Mouse (Mus musculus): ENCODE data around the gene Cnpy1. TPM values are rescaled to one million over a fixed set of nuclear protein-coding genes. Genes with fewer than 3 reads are reported as not detected.

The Cnpy1 gene
- polyA plus RNA-seq, 1 experiment from 2014 or later, result not detected

GRCm38 (mm10) chr5:28269469-28269991 is 23.9 kb upstream of the Cnpy1 start:
- Histone ChIP-seq H3K4me1 (ENCODE audit: control insufficient read depth in 2 of 2, insufficient read depth in 2 of 2, low read length in 2 of 2) (no peaks in the 10 kb centered on the region), H3K9me3 (ENCODE audit: control insufficient read depth, low read length) (no peaks in the 10 kb centered on the region), H3K27me3 (ENCODE audit: control insufficient read depth, insufficient read depth, low read length) (no peaks in the 10 kb centered on the region), H3K9ac (ENCODE audit: low read length) (no peak overlapping the region), H3K4me3 (ENCODE audit: control insufficient read depth in 1 of 2, insufficient read depth in 1 of 2, low read depth in 1 of 2, low read length in 2 of 2) (no peak overlapping the region), H3K27ac (replicated peaks in 1 of 2; ENCODE audit: control insufficient read depth in 1 of 2, insufficient read depth in 1 of 2, low read depth in 2 of 2, low read length in 2 of 2) (no peak overlapping the region), H3K4me2 (ENCODE audit: low read length) (no peak overlapping the region), H3K36me3 (ENCODE audit: control insufficient read depth, insufficient read depth, low read length) (no peaks in the 10 kb centered on the region)
- 39% methylated on average over 6 of the region's 6 CpGs for WGBS
- ATAC-seq (ENCODE audit: insufficient number of reproducible peaks, insufficient read depth, low FRiP score, low read depth), result no peak

GRCm38 (mm10) chr5:28267576-28267975 is 22.0 kb upstream of the Cnpy1 start:
- Histone ChIP-seq H3K4me1 (ENCODE audit: control insufficient read depth in 2 of 2, insufficient read depth in 2 of 2, low read length in 2 of 2) (no peaks in the 10 kb centered on the region), H3K36me3 (ENCODE audit: control insufficient read depth, insufficient read depth, low read length) (no peaks in the 10 kb centered on the region), H3K27me3 (ENCODE audit: control insufficient read depth, insufficient read depth, low read length) (no peaks in the 10 kb centered on the region), H3K9me3 (ENCODE audit: control insufficient read depth, low read length) (no peaks in the 10 kb centered on the region), H3K4me3 (ENCODE audit: control insufficient read depth in 1 of 2, insufficient read depth in 1 of 2, low read depth in 1 of 2, low read length in 2 of 2) (no peak overlapping the region), H3K9ac (ENCODE audit: low read length) (no peak overlapping the region), H3K27ac (replicated peaks in 1 of 2; ENCODE audit: control insufficient read depth in 1 of 2, insufficient read depth in 1 of 2, low read depth in 2 of 2, low read length in 2 of 2) (no peak overlapping the region), H3K4me2 (ENCODE audit: low read length) (no peak overlapping the region)
- WGBS, result 30% methylated on average over 2 of the region's 2 CpGs
- ATAC-seq (ENCODE audit: insufficient number of reproducible peaks, insufficient read depth, low FRiP score, low read depth), result no peak

DNA sequence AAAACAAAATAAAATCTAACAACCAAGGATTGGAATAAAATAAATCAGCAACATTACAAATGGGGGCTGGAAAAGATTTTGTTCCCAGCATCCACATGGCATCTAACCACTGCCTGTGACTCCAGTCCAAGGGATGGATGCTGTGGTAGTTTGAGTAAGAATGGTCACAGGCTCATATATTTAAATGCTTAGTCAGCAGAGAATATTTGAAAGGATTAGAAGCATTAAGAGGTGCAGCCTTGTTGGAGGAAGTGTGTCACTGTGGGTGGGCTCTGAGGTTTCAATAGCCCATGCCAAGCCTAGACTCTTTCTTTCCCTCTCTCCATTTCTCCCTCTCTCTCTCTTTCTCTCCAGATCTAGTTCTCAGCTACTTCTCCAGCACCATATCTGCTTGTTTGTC is 20.0 kb upstream of the Cnpy1 start:
- no peak overlapping the region for H3K4me2 ChIP-seq (ENCODE audit: low read length)
- H3K4me1 ChIP-seq (ENCODE audit: control insufficient read depth in 2 of 2, insufficient read depth in 2 of 2, low read length in 2 of 2), result no peaks in the 10 kb centered on the region
- no peak overlapping the region for H3K9ac ChIP-seq (ENCODE audit: low read length)
- H3K27ac ChIP-seq (replicated peaks in 1 of 2; ENCODE audit: control insufficient read depth in 1 of 2, insufficient read depth in 1 of 2, low read depth in 2 of 2, low read length in 2 of 2), result no peak overlapping the region
- no peaks in the 10 kb centered on the region for H3K9me3 ChIP-seq (ENCODE audit: control insufficient read depth, low read length)
- ATAC-seq (ENCODE audit: insufficient number of reproducible peaks, insufficient read depth, low FRiP score, low read depth), result no peak
- H3K36me3 ChIP-seq (ENCODE audit: control insufficient read depth, insufficient read depth, low read length), result no peaks in the 10 kb centered on the region
- H3K27me3 ChIP-seq (ENCODE audit: control insufficient read depth, insufficient read depth, low read length), result no peaks in the 10 kb centered on the region
- H3K4me3 ChIP-seq (ENCODE audit: control insufficient read depth in 1 of 2, insufficient read depth in 1 of 2, low read depth in 1 of 2, low read length in 2 of 2), result no peak overlapping the region

DNA sequence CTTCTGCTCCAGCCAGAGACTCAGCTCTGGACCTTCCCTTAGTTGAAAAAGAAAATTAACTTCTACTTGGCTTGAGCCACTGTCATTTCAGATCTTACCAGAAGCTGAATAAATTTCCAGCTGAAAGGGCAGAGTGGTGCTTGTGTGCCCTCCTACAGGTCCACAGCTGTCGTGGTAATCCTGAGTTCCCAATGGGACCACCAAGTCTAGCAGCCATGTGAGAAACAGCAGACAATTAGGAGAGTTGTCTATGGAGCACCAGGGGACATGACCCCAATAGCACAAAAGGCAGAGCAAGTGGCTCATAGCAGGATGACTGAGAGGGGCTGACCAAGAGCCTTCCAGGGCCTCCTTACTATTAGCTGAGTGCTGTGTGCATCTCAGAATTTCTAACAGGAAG is 18.2 kb upstream of the Cnpy1 start:
- ATAC-seq (ENCODE audit: insufficient number of reproducible peaks, insufficient read depth, low FRiP score, low read depth), result no peak
- H3K9me3 ChIP-seq (ENCODE audit: control insufficient read depth, low read length), result no peaks in the 10 kb centered on the region

GRCm38 (mm10) chr5:28262070-28262469 is 16.5 kb upstream of the Cnpy1 start:
- no peaks in the 10 kb centered on the region for H3K9me3 ChIP-seq (ENCODE audit: control insufficient read depth, low read length)
- ATAC-seq (ENCODE audit: insufficient number of reproducible peaks, insufficient read depth, low FRiP score, low read depth), result 0 out of 2 replicates have a peak, but pooled peaks have one; percentile 21
- no peaks in the 10 kb centered on the region for H3K27me3 ChIP-seq (ENCODE audit: control insufficient read depth, insufficient read depth, low read length)
- H3K36me3 ChIP-seq (ENCODE audit: control insufficient read depth, insufficient read depth, low read length), result no peaks in the 10 kb centered on the region
- H3K4me3 ChIP-seq (ENCODE audit: control insufficient read depth in 1 of 2, insufficient read depth in 1 of 2, low read depth in 1 of 2, low read length in 2 of 2), result no peak overlapping the region
- WGBS, result 77% methylated on average over 5 of the region's 5 CpGs
- H3K4me1 ChIP-seq (ENCODE audit: control insufficient read depth in 2 of 2, insufficient read depth in 2 of 2, low read length in 2 of 2), result no peaks in the 10 kb centered on the region
- H3K27ac ChIP-seq (replicated peaks in 1 of 2; ENCODE audit: control insufficient read depth in 1 of 2, insufficient read depth in 1 of 2, low read depth in 2 of 2, low read length in 2 of 2), result no peak overlapping the region
- H3K9ac ChIP-seq (ENCODE audit: low read length), result no peak overlapping the region
- H3K4me2 ChIP-seq (ENCODE audit: low read length), result no peak overlapping the region

More for the DNA sequence above, 18.2 kb upstream of the Cnpy1 start:
- H3K36me3 ChIP-seq (ENCODE audit: control insufficient read depth, insufficient read depth, low read length), result no peaks in the 10 kb centered on the region
- WGBS, result 56% methylated on average over 1 of the region's 1 CpGs
- no peak overlapping the region for H3K9ac ChIP-seq (ENCODE audit: low read length)
- H3K4me3 ChIP-seq (ENCODE audit: control insufficient read depth in 1 of 2, insufficient read depth in 1 of 2, low read depth in 1 of 2, low read length in 2 of 2), result no peak overlapping the region
- no peaks in the 10 kb centered on the region for H3K27me3 ChIP-seq (ENCODE audit: control insufficient read depth, insufficient read depth, low read length)
- H3K4me1 ChIP-seq (ENCODE audit: control insufficient read depth in 2 of 2, insufficient read depth in 2 of 2, low read length in 2 of 2), result no peaks in the 10 kb centered on the region
- H3K27ac ChIP-seq (replicated peaks in 1 of 2; ENCODE audit: control insufficient read depth in 1 of 2, insufficient read depth in 1 of 2, low read depth in 2 of 2, low read length in 2 of 2), result no peak overlapping the region
- no peak overlapping the region for H3K4me2 ChIP-seq (ENCODE audit: low read length)

GRCm38 (mm10) chr5:28259939-28260338 is 14.3 kb upstream of the Cnpy1 start:
- Histone ChIP-seq H3K4me2 (ENCODE audit: low read length) (no peak overlapping the region), H3K9ac (ENCODE audit: low read length) (no peak overlapping the region), H3K4me3 (ENCODE audit: control insufficient read depth in 1 of 2, insufficient read depth in 1 of 2, low read depth in 1 of 2, low read length in 2 of 2) (no peak overlapping the region), H3K9me3 (ENCODE audit: control insufficient read depth, low read length) (no peaks in the 10 kb centered on the region), H3K36me3 (ENCODE audit: control insufficient read depth, insufficient read depth, low read length) (no peaks in the 10 kb centered on the region), H3K27ac (replicated peaks in 1 of 2; ENCODE audit: control insufficient read depth in 1 of 2, insufficient read depth in 1 of 2, low read depth in 2 of 2, low read length in 2 of 2) (no peak overlapping the region), H3K27me3 (ENCODE audit: control insufficient read depth, insufficient read depth, low read length) (no peaks in the 10 kb centered on the region), H3K4me1 (ENCODE audit: control insufficient read depth in 2 of 2, insufficient read depth in 2 of 2, low read length in 2 of 2) (no peaks in the 10 kb centered on the region)
- 65% methylated on average over 1 of the region's 1 CpGs for WGBS
- ATAC-seq (ENCODE audit: insufficient number of reproducible peaks, insufficient read depth, low FRiP score, low read depth), result no peak

DNA sequence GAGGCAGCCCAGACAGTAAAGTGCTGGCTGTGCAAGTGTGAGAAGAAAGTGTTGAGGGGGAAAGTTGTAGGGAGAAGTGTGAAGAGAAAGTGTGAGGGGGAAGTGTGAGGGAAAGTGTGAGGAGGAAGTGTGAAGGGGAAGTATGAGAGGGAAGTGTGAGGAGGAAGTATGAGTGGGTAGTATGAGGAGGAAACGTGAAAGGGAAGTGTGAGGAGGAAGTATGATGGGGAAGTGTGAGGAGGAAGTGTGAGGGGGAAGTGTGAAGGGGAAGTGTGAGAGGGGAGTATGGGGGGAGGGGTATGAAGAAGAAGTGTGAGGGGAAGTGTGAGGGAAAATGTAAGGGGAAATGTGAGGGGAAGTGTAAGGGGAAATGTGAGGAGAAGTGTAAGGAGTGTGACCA is 13.8 kb upstream of the Cnpy1 start:
- Histone ChIP-seq H3K36me3 (ENCODE audit: control insufficient read depth, insufficient read depth, low read length) (no peaks in the 10 kb centered on the region), H3K27ac (replicated peaks in 1 of 2; ENCODE audit: control insufficient read depth in 1 of 2, insufficient read depth in 1 of 2, low read depth in 2 of 2, low read length in 2 of 2) (no peak overlapping the region), H3K4me3 (ENCODE audit: control insufficient read depth in 1 of 2, insufficient read depth in 1 of 2, low read depth in 1 of 2, low read length in 2 of 2) (no peak overlapping the region), H3K9me3 (ENCODE audit: control insufficient read depth, low read length) (no peaks in the 10 kb centered on the region), H3K27me3 (ENCODE audit: control insufficient read depth, insufficient read depth, low read length) (no peaks in the 10 kb centered on the region), H3K4me1 (ENCODE audit: control insufficient read depth in 2 of 2, insufficient read depth in 2 of 2, low read length in 2 of 2) (no peaks in the 10 kb centered on the region), H3K9ac (ENCODE audit: low read length) (no peak overlapping the region), H3K4me2 (ENCODE audit: low read length) (no peak overlapping the region)
- WGBS, result 17% methylated on average over 1 of the region's 1 CpGs
- no peak for ATAC-seq (ENCODE audit: insufficient number of reproducible peaks, insufficient read depth, low FRiP score, low read depth)

DNA sequence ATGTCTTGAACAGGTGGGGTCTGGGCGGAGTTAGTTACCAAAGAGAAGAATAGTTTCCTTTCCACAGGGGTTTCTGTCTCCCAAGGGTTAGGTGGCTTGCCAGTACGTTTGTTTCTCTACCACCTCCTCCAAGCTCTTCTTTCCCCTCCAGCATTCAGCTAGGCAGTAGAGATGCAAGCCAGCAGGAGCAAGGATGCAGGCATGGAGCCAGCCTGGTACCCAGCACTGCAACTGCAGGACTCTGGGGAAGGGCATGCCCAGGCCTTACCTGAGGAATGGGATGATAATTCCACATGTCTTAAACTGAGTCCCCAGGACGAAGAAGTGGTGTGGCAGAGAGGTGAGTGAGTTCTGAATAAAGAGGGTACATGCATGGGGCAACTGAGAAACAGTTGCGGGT is 12.2 kb upstream of the Cnpy1 start:
- 66% methylated on average over 4 of the region's 4 CpGs for WGBS
- no peak overlapping the region for H3K9ac ChIP-seq (ENCODE audit: low read length)
- no peaks in the 10 kb centered on the region for H3K27me3 ChIP-seq (ENCODE audit: control insufficient read depth, insufficient read depth, low read length)
- no peak overlapping the region for H3K4me3 ChIP-seq (ENCODE audit: control insufficient read depth in 1 of 2, insufficient read depth in 1 of 2, low read depth in 1 of 2, low read length in 2 of 2)
- H3K9me3 ChIP-seq (ENCODE audit: control insufficient read depth, low read length), result no peaks in the 10 kb centered on the region
- ATAC-seq (ENCODE audit: insufficient number of reproducible peaks, insufficient read depth, low FRiP score, low read depth), result no peak
- no peaks in the 10 kb centered on the region for H3K36me3 ChIP-seq (ENCODE audit: control insufficient read depth, insufficient read depth, low read length)
- no peak overlapping the region for H3K4me2 ChIP-seq (ENCODE audit: low read length)
- no peaks in the 10 kb centered on the region for H3K4me1 ChIP-seq (ENCODE audit: control insufficient read depth in 2 of 2, insufficient read depth in 2 of 2, low read length in 2 of 2)
- H3K27ac ChIP-seq (replicated peaks in 1 of 2; ENCODE audit: control insufficient read depth in 1 of 2, insufficient read depth in 1 of 2, low read depth in 2 of 2, low read length in 2 of 2), result no peak overlapping the region

All from heart, embryonic 14.5 days (tissue).